Mouse (Mus musculus) NIH3T3 (cell line): ENCODE results near the gene Acot8.
A peak's percentile ranks its signal among the peaks of the same experiment; 100 is the strongest.

Experiments
- DNase-seq: peaks from one replicate; pipeline ENCODE4 v3.0.0-alpha.2; 2012; ENCODE audit warnings: low read depth

The Acot8 gene

DNA sequence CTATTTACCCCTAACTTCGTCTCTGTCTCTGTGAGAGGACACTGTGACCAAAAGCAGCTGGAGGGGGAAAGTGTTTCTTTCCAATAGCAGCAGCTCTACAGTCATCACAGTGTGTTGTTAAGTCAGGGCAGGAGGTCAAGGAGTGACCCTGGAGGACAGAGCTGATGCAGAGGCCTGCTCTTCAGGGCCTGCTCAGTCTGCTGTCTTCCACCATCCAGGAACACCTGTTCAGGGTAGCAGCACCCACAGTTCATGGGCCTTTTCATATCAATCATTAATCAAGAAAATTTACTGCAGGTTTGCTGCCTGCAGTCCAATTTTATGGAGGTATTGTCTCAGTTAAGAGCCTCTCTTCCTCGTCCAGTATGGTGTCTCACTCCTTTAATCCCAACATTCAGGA, 8.9 kb upstream of the Acot8 start:
- no peak for DNase-seq

DNA sequence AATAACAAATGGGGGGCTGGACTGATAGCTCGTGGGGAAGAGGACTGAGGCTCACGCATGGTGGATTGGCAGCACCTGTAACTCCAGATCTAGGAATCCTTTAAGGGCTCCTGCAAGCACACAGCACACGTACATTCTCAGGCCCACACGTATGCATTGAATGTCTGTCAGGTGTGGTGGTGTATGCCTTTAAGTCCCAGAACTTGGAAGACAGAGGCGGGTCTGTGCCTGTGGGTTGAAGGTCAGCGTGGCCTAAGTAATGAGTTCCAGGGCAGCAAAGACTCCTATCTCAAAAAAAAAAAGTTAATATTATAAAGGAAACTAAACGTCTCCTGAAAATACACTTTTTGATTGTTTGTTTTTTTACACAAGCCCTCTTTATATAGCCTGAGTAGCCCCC, 1.9 kb upstream of the Acot8 start:
- no peak for DNase-seq

- no peak for DNase-seq
Observed at GRCm38 (mm10) chr2:164805332-164805718, 643 bp upstream of the Acot8 start.

GRCm38 (mm10) chr2:164803921-164804313, 765 bp downstream of the Acot8 start:
- DNase-seq: no peak

- DNase-seq: no peak
Observed at GRCm38 (mm10) chr2:164803201-164803920, 1.3 kb downstream of the Acot8 start.

GRCm38 (mm10) chr2:164800252-164801004, 4.3 kb downstream of the Acot8 start:
- DNase-seq: no peak

DNA sequence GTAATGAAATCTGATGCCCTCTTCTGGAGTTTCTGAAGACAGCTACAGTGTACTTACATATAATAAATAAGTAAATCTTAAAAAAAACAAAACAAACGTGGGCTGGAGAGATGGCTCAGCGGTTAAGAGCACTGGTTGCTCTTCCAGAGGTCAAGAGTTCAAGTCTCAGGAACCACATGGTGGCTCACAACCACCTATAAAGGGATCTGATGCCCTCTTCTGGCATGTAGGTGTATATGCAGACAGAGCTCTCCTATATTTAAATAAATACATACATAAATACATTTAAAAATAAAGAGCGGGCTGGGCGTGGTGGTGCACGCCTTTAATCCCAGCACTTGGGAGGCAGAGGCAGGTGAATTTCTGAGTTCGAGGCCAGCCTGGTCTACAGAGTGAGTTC, 6.1 kb downstream of the Acot8 start:
- peak; percentile 53 for DNase-seq

GRCm38 (mm10) chr2:164795868-164796267, 8.8 kb downstream of the Acot8 start:
- DNase-seq: no peak

GRCm38 (mm10) chr2:164794293-164794692, 10.4 kb downstream of the Acot8 start:
- peak; percentile 95 for DNase-seq

DNA sequence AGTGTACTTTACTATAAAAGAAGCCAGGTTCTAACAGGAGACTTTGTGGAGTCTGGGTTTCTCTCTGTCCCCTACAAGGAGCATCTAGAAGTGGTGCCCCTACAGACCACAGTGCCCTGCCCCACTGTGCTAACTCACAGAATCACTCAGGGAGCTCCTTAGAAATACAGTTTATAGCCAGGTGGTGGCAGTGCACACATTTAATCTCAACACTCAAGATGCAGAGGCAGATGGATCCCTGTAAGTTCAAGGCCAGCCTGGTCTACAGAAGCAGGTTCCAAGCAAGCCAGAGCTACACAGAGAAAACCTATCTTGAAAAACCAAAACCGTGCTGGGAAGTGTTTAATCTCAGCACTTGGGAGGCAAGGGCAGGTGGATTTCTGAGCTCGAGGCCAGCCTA, 10.9 kb downstream of the Acot8 start:
- peak; percentile 59 for DNase-seq

- DNase-seq: peak; percentile 78
Observed at GRCm38 (mm10) chr2:164793236-164793635, 11.4 kb downstream of the Acot8 start.

GRCm38 (mm10) chr2:164792400-164793190, 12.1 kb downstream of the Acot8 start:
- DNase-seq: no peak

GRCm38 (mm10) chr2:164791841-164792261, 12.8 kb downstream of the Acot8 start:
- no peak for DNase-seq

- peak; percentile 57 for DNase-seq
Observed at GRCm38 (mm10) chr2:164790451-164790850, 14.2 kb downstream of the Acot8 start.

DNA sequence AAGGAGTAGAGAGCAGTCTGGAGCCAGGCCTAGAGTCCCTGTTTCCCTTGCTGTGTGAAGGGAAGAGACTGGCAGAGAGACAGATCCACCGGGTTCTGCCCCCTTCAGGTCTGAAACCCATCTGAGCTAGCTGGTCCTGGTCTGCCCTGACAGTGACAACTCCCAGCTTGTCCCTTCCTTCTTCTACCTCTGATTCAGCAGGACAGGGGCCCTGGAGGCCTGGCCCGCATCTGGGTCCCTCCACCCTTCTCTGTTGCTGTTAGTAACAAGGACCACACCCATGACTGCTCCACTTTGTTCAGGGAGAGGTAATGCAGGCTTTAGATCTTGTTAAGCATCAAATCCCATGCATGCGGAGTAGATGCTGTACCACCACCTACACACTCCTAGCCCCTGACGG, 16.3 kb downstream of the Acot8 start:
- no peak for DNase-seq

- no peak for DNase-seq
Observed at GRCm38 (mm10) chr2:164787779-164788178, 16.9 kb downstream of the Acot8 start.

DNA sequence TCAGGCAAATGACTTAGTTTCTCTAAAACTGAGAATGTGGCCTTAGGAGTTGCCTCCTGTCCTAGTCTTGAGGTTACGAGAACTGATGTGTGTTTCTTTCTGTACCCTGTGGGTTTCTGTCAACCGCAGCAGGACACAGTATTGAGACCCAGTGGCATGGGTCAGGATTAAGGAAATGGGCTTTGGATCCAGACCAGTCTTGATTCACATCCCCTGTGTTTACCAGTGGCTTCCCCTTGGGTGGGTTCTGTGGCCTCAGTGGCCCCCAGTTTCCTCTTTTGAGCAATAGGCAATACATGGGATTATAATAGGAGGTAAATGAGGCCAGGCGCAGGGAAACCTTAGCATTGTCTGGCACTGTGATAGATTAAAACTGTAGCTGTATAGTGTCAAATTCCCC, 17.6 kb downstream of the Acot8 start:
- no peak for DNase-seq

DNA sequence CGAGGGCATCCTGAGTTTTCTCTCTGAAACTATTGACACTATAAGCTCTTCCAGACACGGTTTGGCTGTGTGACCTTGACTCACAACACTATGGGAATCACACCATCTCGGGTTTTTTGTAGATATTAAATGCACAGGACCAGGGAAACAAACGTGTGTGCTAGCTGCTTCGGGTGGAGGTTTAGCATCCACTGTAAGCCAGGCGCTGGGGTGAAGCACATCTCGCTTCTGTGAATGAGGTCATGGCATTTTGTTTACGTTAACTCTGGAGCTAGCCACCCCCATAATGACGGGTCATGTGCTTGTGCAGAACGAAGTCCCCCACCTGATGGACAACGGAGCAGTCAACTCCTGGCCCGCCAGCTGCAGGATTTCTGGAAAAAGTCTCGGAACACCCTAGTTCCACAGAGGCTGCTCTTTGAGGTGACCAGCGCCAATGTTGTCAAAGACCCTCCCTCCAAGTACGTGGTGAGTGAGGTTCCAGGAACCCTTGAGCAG, 18.2 kb downstream of the Acot8 start:
- peak; percentile 63 for DNase-seq

DNA sequence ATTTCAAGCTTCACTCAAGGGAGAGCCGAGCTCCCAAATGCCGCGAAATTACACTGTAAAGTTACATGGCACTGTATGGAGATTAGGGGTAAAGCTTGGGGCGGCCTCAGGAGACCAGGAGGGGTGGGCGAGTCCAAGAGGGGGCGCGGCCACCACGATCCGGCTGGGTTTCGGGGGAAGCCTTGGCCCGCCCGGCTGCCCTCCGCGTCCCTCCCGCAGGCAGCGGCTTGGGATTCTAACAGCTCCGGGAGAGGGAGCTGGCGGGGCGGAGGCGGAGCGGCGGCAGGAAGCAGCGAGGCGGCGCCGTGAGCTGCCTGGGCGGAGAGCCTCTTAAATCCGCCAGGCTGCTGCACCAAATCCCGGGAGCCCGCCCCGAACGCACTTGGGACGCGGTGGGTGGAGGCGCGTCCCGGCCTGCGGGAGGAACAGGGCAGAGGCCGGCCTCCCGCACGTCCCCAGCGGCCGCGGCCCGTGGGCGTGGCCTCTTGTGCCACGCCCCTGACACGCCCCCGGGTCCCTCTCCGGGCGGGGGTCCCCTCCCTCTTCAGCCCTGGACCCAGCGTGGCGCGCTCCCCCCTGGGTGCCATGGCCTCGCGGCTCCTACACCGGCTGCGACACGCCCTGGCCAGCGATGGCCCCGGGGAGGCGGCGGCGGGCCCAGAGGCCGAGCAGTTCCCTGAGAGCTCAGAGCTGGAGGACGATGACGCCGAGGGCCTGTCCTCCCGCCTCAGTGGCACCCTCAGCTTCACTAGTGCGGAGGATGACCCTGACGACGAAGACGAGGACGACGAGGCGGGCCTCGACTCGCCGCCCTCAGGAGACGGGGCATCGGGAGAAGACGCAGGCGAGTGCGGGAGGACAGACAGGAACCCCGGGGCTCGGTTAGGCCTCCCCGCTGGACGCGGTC, 18.9 kb downstream of the Acot8 start, which contains the start of gene Snx21:
TSS of gene Snx21 (plus strand) at position 343 of the 907 bp plus-strand sequence.
- peak; percentile 95 for DNase-seq

- no peak for DNase-seq
Observed at GRCm38 (mm10) chr2:164784869-164785420, 19.7 kb downstream of the Acot8 start.
